Mouse (Mus musculus) liver, embryonic 12.5 days (tissue): ENCODE data around the gene Tdrd12. TPM values are rescaled to one million over a fixed set of nuclear protein-coding genes. Genes with fewer than 3 reads are reported as not detected.
"Not testable (repeated sequence)": the region's sequence is repeated elsewhere in the genome, so short reads cannot be mapped to it uniquely, and the experiment has no call there.

Experiments used
- ATAC-seq: fragments of 200-750 bp; cut with Nextera tagmentation; 2 replicates; pipeline ENCODE4 v1.8.0; 2017; ENCODE audit warnings: moderate number of reproducible peaks, mild to moderate bottlenecking, moderate library complexity
- H3K27ac ChIP-seq: fragments of 300-500 bp; sonication (generic); 2 replicates; pipeline ENCODE4 v1.5.1; 2016; ENCODE audit warnings: mild to moderate bottlenecking
- H3K27me3 ChIP-seq: fragments of 300-500 bp; sonication (generic); replicated peaks from 2 replicates; pipeline ENCODE4 v1.6.1; 2016; ENCODE audit warnings: mild to moderate bottlenecking, moderate library complexity
- H3K36me3 ChIP-seq: fragments of 300-500 bp; sonication (generic); 2 replicates; pipeline ENCODE4 v1.6.1; 2016; ENCODE audit warnings: mild to moderate bottlenecking, moderate library complexity
- H3K4me1 ChIP-seq: fragments of 300-500 bp; sonication (generic); 2 replicates; pipeline ENCODE4 v1.6.1; 2016
- H3K4me2 ChIP-seq: fragments of 300-500 bp; sonication (generic); 2 replicates; pipeline ENCODE4 v1.6.1; 2016; ENCODE audit warnings: mild to moderate bottlenecking, moderate library complexity
- H3K4me3 ChIP-seq: fragments of 300-500 bp; sonication (generic); 2 replicates; pipeline ENCODE4 v1.5.1; 2016; ENCODE audit warnings: mild to moderate bottlenecking, moderate library complexity
- H3K9ac ChIP-seq: fragments of 300-500 bp; sonication (generic); 2 replicates; pipeline ENCODE4 v1.6.1; 2016; ENCODE audit warnings: mild to moderate bottlenecking, moderate library complexity
- H3K9me3 ChIP-seq: fragments of 300-500 bp; sonication (generic); replicated peaks from 2 replicates; pipeline ENCODE4 v1.6.1; 2016; ENCODE audit warnings: mild to moderate bottlenecking, moderate library complexity
- WGBS: fragments of 180-500 bp; shearing (Covaris S2); methylation state at CpG from one replicate; pipeline ENCODE4 v1.1.7; 2016; ENCODE audit not compliant: insufficient replicate concordance; 5-methylcytosine and 5-hydroxymethylcytosine counted together
- polyA plus RNA-seq: library from polyadenylated mRNA; unstranded; fragments of >200 nt; fragmentation: Nextera tagmentation; extraction: Ambion mirVana; gene quantifications from 2 replicates; pipeline ENCODE4 v1.2.1, GENCODE M21; 2016

The Tdrd12 gene
- polyA plus RNA-seq, 1 experiment from 2014 or later, result not detected

- WGBS, result 67% methylated on average over 13 of the region's 13 CpGs
- not testable (repeated sequence) for H3K4me2 ChIP-seq, ATAC-seq
Observed at GRCm38 (mm10) chr7:35565965-35566364, 28.4 kb upstream of the Tdrd12 start.

DNA sequence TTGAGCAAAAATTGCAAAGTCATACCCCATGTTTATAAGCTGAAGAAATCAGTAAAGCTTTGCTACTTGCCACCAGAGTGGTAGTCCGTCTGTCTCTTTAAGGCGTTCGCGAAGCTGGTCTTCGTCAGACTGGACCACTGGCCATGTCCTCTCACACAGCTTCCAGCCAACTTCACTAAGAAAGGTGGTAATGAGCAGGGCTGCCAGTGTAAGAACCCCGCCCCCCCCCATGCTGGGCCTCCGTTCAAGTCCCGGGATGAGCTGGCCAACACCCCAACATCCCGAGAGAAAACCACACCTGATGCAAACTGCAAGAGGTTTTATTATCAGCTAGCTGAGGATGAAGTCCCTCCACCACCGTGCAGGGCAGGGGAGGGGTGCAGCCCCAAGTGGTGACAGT lies 27.3 kb upstream of the Tdrd12 start:
- WGBS, result 72% methylated on average over 10 of the region's 10 CpGs
- not testable (repeated sequence) for H3K4me3 ChIP-seq, H3K27ac ChIP-seq, H3K9me3 ChIP-seq, H3K9ac ChIP-seq, H3K4me2 ChIP-seq, ATAC-seq, H3K36me3 ChIP-seq, H3K27me3 ChIP-seq
- peaks cover 46% of the 10 kb centered on the region for H3K4me1 ChIP-seq

More at GRCm38 (mm10) chr7:35565965-35566364, 28.4 kb upstream of the Tdrd12 start:
- H3K4me1 ChIP-seq, result peaks cover 36% of the 10 kb centered on the region
- not testable (repeated sequence) for H3K27me3 ChIP-seq, H3K36me3 ChIP-seq, H3K27ac ChIP-seq, H3K9ac ChIP-seq, H3K9me3 ChIP-seq, H3K4me3 ChIP-seq

DNA sequence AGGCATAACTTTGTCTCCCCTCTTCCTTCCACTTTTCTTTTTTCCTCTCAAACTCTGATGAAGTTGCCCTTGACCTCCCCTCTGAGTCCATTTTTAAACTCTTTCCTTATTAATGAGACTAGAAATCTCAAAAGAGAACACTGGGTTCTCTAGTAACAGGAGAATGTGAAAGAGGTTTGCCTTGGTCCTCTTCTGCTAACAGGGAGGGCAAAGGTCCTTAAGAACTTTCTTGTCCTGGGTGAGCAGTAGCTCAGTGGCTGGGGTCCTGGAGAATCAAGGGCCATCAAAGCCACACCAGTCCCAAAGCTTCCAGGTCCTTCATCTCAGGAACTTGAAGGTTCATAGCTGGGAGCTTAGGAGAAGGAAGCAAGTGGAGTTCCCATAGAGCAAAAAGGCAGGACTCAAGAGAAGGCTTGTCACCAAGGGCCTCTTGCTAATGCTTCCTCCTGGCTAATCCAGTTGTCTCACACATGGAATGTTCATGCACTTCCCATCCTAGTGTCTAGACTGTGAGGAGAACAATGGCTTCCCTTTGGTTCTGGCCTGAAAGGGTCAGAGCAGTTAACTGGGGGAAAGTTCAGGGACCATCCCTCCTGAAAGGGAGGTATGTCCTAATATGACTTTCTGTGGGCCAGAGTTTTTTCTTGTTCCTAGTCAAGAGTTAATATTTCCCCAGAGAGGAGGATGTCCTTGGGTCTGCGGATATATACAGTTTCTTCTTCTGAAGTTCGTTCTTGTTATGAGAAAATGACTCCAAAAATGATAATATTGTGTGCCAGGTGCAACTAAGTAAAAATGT lies 26.7 kb upstream of the Tdrd12 start:
- Histone ChIP-seq H3K9ac (no peak overlapping the region), H3K36me3 (no peaks in the 10 kb centered on the region), H3K4me1 (peaks cover 46% of the 10 kb centered on the region), H3K4me3 (no peak overlapping the region), H3K9me3 (no peaks in the 10 kb centered on the region), H3K4me2 (no peak overlapping the region), H3K27ac (no peak overlapping the region; the same call in 1 of the 2 replicates), H3K27me3 (0 out of 2 replicates have a peak, but pooled peaks cover 4% of the 10 kb centered on the region)
- ATAC-seq, result no peak
- 84% methylated on average over 2 of the region's 2 CpGs for WGBS

GRCm38 (mm10) chr7:35563071-35563470 lies 25.5 kb upstream of the Tdrd12 start:
- H3K4me1 ChIP-seq, result peaks cover 57% of the 10 kb centered on the region
- H3K27me3 ChIP-seq, result 0 out of 2 replicates have a peak, but pooled peaks cover 4% of the 10 kb centered on the region
- H3K9ac ChIP-seq, result peak overlapping the region; percentile 22; the same call in 1 of the 2 replicates
- peak overlapping the region; percentile 46; the same call in 1 of the 2 replicates for H3K27ac ChIP-seq
- H3K4me2 ChIP-seq, result peak overlapping the region; percentile 4; the same call in 1 of the 2 replicates
- H3K9me3 ChIP-seq, result no peaks in the 10 kb centered on the region
- 63% methylated on average over 11 of the region's 11 CpGs for WGBS
- no peak overlapping the region for H3K4me3 ChIP-seq
- no peak for ATAC-seq
- H3K36me3 ChIP-seq, result no peaks in the 10 kb centered on the region

DNA sequence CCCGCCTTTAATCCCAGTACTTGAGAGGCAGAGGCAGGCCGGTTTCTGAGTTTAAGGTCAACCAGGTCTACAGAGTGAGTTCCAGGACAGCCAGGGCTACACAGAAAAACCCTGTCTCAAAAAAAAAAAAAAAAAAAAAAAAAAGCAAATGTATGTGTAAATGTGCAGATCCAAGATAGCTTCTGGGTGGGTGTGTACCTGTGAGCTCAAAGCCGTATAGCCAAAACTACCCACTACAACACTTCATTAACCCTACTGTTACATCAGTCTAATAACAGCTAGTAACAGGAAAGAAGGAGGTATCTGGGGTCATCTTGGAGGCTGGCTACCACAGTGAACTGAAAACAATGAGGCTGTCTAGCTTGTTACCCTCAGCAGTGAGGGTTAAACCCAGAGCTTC lies 22.3 kb upstream of the Tdrd12 start:
- peak overlapping the region; percentile 55 for H3K4me2 ChIP-seq
- 40% methylated on average over 3 of the region's 3 CpGs for WGBS
- peak overlapping the region; percentile 70 for H3K9ac ChIP-seq
- H3K4me3 ChIP-seq, result 0 out of 2 replicates have a peak overlapping the region, but pooled peaks have one; percentile 7
- H3K4me1 ChIP-seq, result peaks cover 80% of the 10 kb centered on the region
- H3K27me3 ChIP-seq, result no peaks in the 10 kb centered on the region
- peak overlapping the region; percentile 100 for H3K27ac ChIP-seq
- H3K9me3 ChIP-seq, result no peaks in the 10 kb centered on the region
- no peaks in the 10 kb centered on the region for H3K36me3 ChIP-seq
- ATAC-seq, result peak; percentile 64

DNA sequence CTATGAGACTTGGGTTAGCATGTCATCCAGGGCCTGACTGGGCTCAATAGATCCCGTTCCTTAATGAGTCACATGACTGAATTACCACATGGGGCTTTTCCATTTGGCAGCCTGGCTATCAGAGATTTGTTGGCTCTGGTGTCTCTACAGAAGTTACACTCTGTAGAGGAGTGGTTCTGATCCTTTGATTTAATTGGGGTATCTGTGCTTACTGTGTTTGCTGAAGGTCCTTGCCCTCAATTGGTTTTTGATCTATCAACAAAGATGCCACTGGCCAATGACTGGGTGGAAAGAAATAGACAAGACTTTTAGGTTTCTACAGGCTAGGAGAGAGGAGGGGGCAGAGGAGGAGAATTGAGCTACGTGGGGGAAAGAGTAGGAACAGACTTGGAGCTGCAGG lies 21.1 kb upstream of the Tdrd12 start:
- peaks cover 87% of the 10 kb centered on the region for H3K4me1 ChIP-seq

GRCm38 (mm10) chr7:35557577-35557976 lies 20.0 kb upstream of the Tdrd12 start:
- peak overlapping the region; percentile 94 for H3K4me2 ChIP-seq
- H3K4me1 ChIP-seq, result peaks cover 86% of the 10 kb centered on the region
- H3K9ac ChIP-seq, result peak overlapping the region; percentile 64
- no peak for ATAC-seq
- 17% methylated on average over 3 of the region's 3 CpGs for WGBS
- H3K27ac ChIP-seq, result peak overlapping the region; percentile 100
- no peaks in the 10 kb centered on the region for H3K9me3 ChIP-seq
- H3K4me3 ChIP-seq, result no peak overlapping the region
- H3K27me3 ChIP-seq, result no peaks in the 10 kb centered on the region
- peaks cover 7% of the 10 kb centered on the region for H3K36me3 ChIP-seq

More for the DNA sequence above, 21.1 kb upstream of the Tdrd12 start:
- WGBS, result 62% methylated on average over 2 of the region's 2 CpGs
- Histone ChIP-seq H3K4me2 (no peak overlapping the region), H3K4me3 (no peak overlapping the region), H3K27ac (peak overlapping the region; percentile 100), H3K27me3 (no peaks in the 10 kb centered on the region), H3K9ac (no peak overlapping the region; the same call in 1 of the 2 replicates), H3K9me3 (no peaks in the 10 kb centered on the region), H3K36me3 (no peaks in the 10 kb centered on the region)
- no peak for ATAC-seq

- Histone ChIP-seq H3K27me3 (no peaks in the 10 kb centered on the region), H3K9ac (peak overlapping the region; percentile 99), H3K4me1 (peaks cover 85% of the 10 kb centered on the region), H3K4me2 (peak overlapping the region; percentile 94), H3K27ac (peak overlapping the region; percentile 100), H3K4me3 (peak overlapping the region; percentile 87), H3K36me3 (peaks cover 11% of the 10 kb centered on the region), H3K9me3 (no peaks in the 10 kb centered on the region)
- WGBS, result 24% methylated on average over 5 of the region's 5 CpGs
- ATAC-seq, result peak; percentile 63
Observed at GRCm38 (mm10) chr7:35556905-35557304, 19.4 kb upstream of the Tdrd12 start.

GRCm38 (mm10) chr7:35556205-35556603 lies 18.7 kb upstream of the Tdrd12 start, which contains the start of gene Nudt19:
Gene Nudt19 (minus strand): TSS chr7:35556304.
- Histone ChIP-seq H3K36me3 (peaks cover 17% of the 10 kb centered on the region), H3K4me3 (peak within 1 kb of the TSS; percentile 87), H3K27ac (peak within 1 kb of the TSS; percentile 100), H3K9ac (peak within 1 kb of the TSS; percentile 99), H3K27me3 (no peaks in the 10 kb centered on the region), H3K4me1 (peaks cover 85% of the 10 kb centered on the region), H3K4me2 (peak within 1 kb of the TSS; percentile 94), H3K9me3 (no peaks in the 10 kb centered on the region)
- no peak for ATAC-seq
- 47% methylated on average over 4 of the region's 4 CpGs for WGBS

GRCm38 (mm10) chr7:35555224-35556204 lies 18.0 kb upstream of the Tdrd12 start:
- Histone ChIP-seq H3K36me3 (peaks cover 24% of the 10 kb centered on the region), H3K9me3 (no peaks in the 10 kb centered on the region), H3K4me2 (peak overlapping the region; percentile 94), H3K9ac (peak overlapping the region; percentile 99), H3K27ac (peak overlapping the region; percentile 100), H3K4me1 (peaks cover 85% of the 10 kb centered on the region), H3K4me3 (peak overlapping the region; percentile 87), H3K27me3 (no peaks in the 10 kb centered on the region)
- 1% methylated on average over 92 of the region's 93 CpGs for WGBS
- peak; percentile 75 for ATAC-seq

- WGBS, result 4% methylated on average over 28 of the region's 28 CpGs
- H3K4me1 ChIP-seq, result peaks cover 77% of the 10 kb centered on the region
- H3K4me2 ChIP-seq, result peak overlapping the region; percentile 94
- peak overlapping the region; percentile 99 for H3K9ac ChIP-seq
- peak overlapping the region; percentile 100 for H3K27ac ChIP-seq
- no peaks in the 10 kb centered on the region for H3K9me3 ChIP-seq
- peak overlapping the region; percentile 87 for H3K4me3 ChIP-seq
- peak; percentile 28 for ATAC-seq
- peaks cover 33% of the 10 kb centered on the region for H3K36me3 ChIP-seq
- H3K27me3 ChIP-seq, result no peaks in the 10 kb centered on the region
Observed at GRCm38 (mm10) chr7:35554605-35555175, 17.1 kb upstream of the Tdrd12 start.
